Mouse (Mus musculus) ES-E14 (cell line): ENCODE data around the gene Tmsb15a.

Experiments used
- MAFK ChIP-seq: IDR thresholded peaks from 2 replicates; pipeline ENCODE4 v1.6.1; 2014; ENCODE audit warnings: mild to moderate bottlenecking, low read depth, low read length, inconsistent platforms; ENCODE audit not compliant: insufficient read depth
- ZNF384 ChIP-seq: IDR thresholded peaks from 2 replicates; pipeline ENCODE4 v1.6.1; 2012; ENCODE audit warnings: low read depth, low read length, inconsistent platforms

GRCm38 (mm10) chrX:135768565-135768964 lies 43.5 kb upstream of the Tmsb15a start:
- TF ChIP-seq ZNF384 = no peak
- no peak for TF ChIP-seq MAFK
